Mouse (Mus musculus) lung, postnatal 14 days (tissue): ENCODE data around the gene Zfp322a.
"Not testable (repeated sequence)": the region's sequence is repeated elsewhere in the genome, so short reads cannot be mapped to it uniquely, and the experiment has no call there.

ENCODE experiments used
- DNase-seq: peaks from one replicate; pipeline ENCODE4 v3.0.0; 2021

Gene Zfp322a

GRCm38 (mm10) chr13:23368583-23369420, at the start of gene Zfp322a:
TSS of gene Zfp322a (minus strand) at chr13:23369208.
- peak; percentile 95 for DNase-seq

GRCm38 (mm10) chr13:23412630-23413521, 43.9 kb upstream of the Zfp322a start:
- no peak for DNase-seq

GRCm38 (mm10) chr13:23412211-23412629, 43.2 kb upstream of the Zfp322a start:
- DNase-seq = no peak

GRCm38 (mm10) chr13:23411311-23412210, 42.6 kb upstream of the Zfp322a start:
- no peak for DNase-seq

- no peak for DNase-seq
These were observed 41.6 kb upstream of the Zfp322a start for GRCm38 (mm10) chr13:23410632-23411031.

GRCm38 (mm10) chr13:23402626-23403025, 33.6 kb upstream of the Zfp322a start:
- no peak for DNase-seq

- DNase-seq = peak; percentile 93
These were observed 32.9 kb upstream of the Zfp322a start for GRCm38 (mm10) chr13:23401683-23402527.

GRCm38 (mm10) chr13:23400771-23401682, 32.0 kb upstream of the Zfp322a start:
- DNase-seq = no peak

GRCm38 (mm10) chr13:23396913-23397312, 27.9 kb upstream of the Zfp322a start:
- not testable (repeated sequence) for DNase-seq

- DNase-seq = peak; percentile 7
These were observed 27.3 kb upstream of the Zfp322a start for GRCm38 (mm10) chr13:23396246-23396703.

- DNase-seq = no peak
These were observed 26.6 kb upstream of the Zfp322a start for GRCm38 (mm10) chr13:23395301-23396245.

- no peak for DNase-seq
These were observed 18.5 kb upstream of the Zfp322a start for GRCm38 (mm10) chr13:23387548-23387947.

- no peak for DNase-seq
These were observed 14.1 kb upstream of the Zfp322a start for GRCm38 (mm10) chr13:23383127-23383526.

GRCm38 (mm10) chr13:23372433-23372832, 3.4 kb upstream of the Zfp322a start:
- DNase-seq = no peak

GRCm38 (mm10) chr13:23370075-23370474, 1.1 kb upstream of the Zfp322a start:
- DNase-seq = no peak

- DNase-seq = no peak
These were observed 385 bp upstream of the Zfp322a start for GRCm38 (mm10) chr13:23369421-23369765.

- no peak for DNase-seq
These were observed 7.5 kb downstream of the Zfp322a start for GRCm38 (mm10) chr13:23361536-23361935.

GRCm38 (mm10) chr13:23354541-23354940, 14.5 kb downstream of the Zfp322a start:
- not testable (repeated sequence) for DNase-seq

- no peak for DNase-seq
These were observed 51.6 kb downstream of the Zfp322a start for GRCm38 (mm10) chr13:23317305-23317889.
